Mouse (Mus musculus): Measurements from ENCODE around the gene Olfr374. TPM values are rescaled to one million over a fixed set of nuclear protein-coding genes. Genes with fewer than 3 reads are reported as not detected.
A peak's percentile ranks its signal among the peaks of the same experiment; 100 is the strongest.

The Olfr374 gene
- polyA plus RNA-seq, 1 experiment from 2014 or later = not detected

DNA sequence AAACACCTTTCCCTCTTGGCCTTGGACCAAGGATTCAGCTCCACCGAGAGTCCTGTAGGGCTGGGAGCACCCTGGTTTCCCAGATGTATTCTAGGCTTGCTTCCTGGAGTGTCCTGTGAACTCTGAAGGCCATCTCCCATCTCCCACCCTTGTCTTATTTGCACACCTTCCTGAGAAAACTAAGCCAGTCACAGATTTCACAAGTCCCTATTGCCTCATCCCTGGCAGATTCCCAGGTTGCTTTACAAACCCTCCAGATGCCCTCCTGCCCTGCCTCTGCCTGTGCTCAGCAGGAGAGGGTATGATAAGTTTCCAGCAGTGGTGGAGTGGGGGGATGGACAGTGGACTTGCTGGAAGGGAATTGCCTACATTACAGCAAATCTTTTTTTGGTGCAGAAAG lies 39.2 kb downstream of the Olfr374 start:
- Histone ChIP-seq H3K27ac (no peak overlapping the region), H3K79me2 (ENCODE audit: inconsistent target) (peaks cover 73% of the 10 kb centered on the region), H3K36me3 (ENCODE audit: inconsistent target) (peaks cover 75% of the 10 kb centered on the region), H3K4me3 (ENCODE audit: inconsistent target) (no peak overlapping the region)
- WGBS (ENCODE audit: missing documents) = 81% methylated on average over 1 of the region's 1 CpGs

DNA sequence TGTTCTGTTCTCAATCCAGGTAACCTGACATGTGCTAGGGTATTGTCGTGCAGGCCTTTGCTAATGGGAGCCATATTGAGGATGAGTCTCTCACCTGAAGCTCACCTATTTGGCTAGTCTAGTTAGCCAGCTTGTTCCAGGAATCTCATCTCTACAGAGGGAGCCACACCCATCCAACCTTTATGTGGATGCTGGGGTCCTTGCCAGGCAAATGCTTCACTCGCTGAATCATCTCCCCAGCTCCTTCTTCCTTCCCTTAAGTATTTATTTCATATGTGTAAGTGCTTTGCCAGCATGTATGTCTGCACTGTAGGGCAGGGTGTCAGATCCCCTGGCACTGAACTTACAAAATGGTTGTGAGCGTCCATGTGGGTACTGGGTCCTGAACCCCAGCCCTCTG lies 39.7 kb downstream of the Olfr374 start:
- Histone ChIP-seq H3K27ac (no peak overlapping the region), H3K79me2 (ENCODE audit: inconsistent target) (peaks cover 68% of the 10 kb centered on the region), H3K36me3 (ENCODE audit: inconsistent target) (peaks cover 70% of the 10 kb centered on the region), H3K4me3 (ENCODE audit: inconsistent target) (no peak overlapping the region)
- 96% methylated on average over 3 of the region's 3 CpGs for WGBS (ENCODE audit: missing documents)

DNA sequence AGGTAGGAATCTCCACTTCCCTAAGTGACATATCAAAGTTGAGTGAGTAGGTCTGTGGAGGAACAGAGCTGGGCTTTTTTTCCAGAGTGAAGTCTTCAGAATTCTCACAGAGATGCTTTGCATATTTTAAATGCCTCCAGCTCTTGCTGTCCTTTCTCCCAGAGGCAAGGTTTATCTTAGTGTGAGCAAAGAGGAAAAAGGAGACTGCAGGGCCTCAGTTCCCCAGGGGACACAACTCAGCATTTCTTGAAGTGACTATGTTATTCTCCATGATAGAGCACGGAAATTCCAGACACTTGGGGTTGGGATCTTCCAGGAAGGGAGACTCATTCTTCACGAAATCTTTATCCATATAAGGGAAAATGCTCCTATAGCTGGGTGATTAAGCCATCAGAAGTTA lies 40.4 kb downstream of the Olfr374 start:
- Histone ChIP-seq H3K79me2 (ENCODE audit: inconsistent target) (peaks cover 61% of the 10 kb centered on the region), H3K27ac (no peak overlapping the region), H3K4me3 (ENCODE audit: inconsistent target) (no peak overlapping the region), H3K36me3 (ENCODE audit: inconsistent target) (peaks cover 65% of the 10 kb centered on the region)
- 91% methylated on average over 2 of the region's 2 CpGs for WGBS (ENCODE audit: missing documents)

DNA sequence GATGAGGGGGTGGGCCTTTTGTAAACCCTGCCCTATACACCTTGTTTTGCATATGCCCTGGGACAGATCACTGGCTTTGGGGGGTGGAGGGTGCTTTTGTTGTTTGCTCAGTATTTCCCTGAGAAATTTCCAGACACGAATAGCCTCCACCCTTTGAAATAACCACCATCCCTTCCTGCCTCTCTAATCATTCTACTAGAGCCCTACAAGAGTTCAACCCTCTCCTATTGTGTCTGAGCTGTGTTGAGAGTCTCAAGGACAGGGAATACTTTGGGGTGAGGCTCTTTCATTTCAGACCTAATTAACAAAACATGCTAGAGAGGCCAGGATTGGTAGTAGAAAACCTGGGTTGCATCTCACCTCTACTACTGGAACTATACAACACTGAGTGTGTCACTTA lies 42.2 kb downstream of the Olfr374 start:
- Histone ChIP-seq H3K36me3 (ENCODE audit: inconsistent target) (peaks cover 65% of the 10 kb centered on the region), H3K79me2 (ENCODE audit: inconsistent target) (peaks cover 50% of the 10 kb centered on the region; the same call in 1 of the 2 replicates)
- WGBS (ENCODE audit: missing documents) = 100% methylated on average over 1 of the region's 1 CpGs

DNA sequence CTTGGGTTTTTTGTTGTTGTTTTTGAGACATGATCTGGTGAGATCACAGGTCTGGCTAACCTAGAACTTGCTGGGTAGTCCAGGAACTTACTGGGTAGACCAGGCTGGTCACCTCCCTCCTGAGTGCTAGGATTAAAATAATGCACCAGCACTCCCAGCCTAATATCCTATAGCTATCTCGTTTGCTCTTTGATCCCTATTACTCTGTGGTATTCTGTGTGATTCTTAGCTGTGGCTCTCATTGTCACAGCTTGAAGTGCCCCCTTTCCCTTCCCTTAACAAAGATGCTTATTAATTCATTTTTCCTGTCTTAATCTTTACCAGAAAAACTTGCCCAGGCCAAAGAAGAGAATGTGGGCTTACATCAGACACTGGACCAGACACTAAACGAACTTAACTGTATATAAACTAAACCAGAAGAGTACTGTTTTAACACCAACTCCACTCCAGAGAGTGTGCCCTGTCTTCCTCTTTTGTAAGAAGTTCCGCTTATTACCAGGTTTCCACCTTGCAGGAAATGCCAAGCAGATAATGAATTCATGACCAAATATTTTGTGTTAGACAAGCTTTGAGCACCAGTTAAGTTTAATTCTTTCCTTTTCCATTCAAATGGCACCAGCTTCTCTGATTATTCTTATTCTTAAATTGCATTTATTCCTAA lies 44.7 kb downstream of the Olfr374 start:
- Histone ChIP-seq H3K36me3 (ENCODE audit: inconsistent target) (peaks cover 51% of the 10 kb centered on the region), H3K79me2 (ENCODE audit: inconsistent target) (peaks cover 35% of the 10 kb centered on the region; the same call in 1 of the 2 replicates), H3K4me3 (ENCODE audit: inconsistent target) (no peak overlapping the region), H3K27ac (no peak overlapping the region)
- 7% methylated on average over 3 of the region's 3 CpGs for WGBS (ENCODE audit: missing documents)

More for the DNA sequence above, 42.2 kb downstream of the Olfr374 start:
- H3K4me3 ChIP-seq (ENCODE audit: inconsistent target) = no peak overlapping the region
- no peak overlapping the region for H3K27ac ChIP-seq

DNA sequence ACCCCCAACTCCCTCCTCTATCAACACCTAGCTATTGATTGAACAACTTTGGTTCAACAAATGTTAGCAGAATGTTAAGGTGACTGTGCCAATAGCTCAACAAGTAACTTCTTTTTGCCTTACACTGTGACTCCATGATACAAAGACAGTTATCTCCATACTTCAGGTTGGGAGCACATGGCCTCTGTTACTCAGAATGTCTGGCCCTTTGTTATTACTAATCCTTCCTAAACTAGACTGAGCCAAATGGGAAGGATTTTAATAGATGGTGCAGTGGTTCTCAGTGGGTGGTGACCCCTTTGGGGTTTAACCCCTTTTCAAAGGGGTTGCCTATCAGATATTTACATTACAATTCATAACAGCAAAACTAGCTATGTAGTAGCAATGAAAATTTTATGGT lies 46.5 kb downstream of the Olfr374 start:
- H3K79me2 ChIP-seq (ENCODE audit: inconsistent target) = peaks cover 18% of the 10 kb centered on the region; the same call in 1 of the 2 replicates
- no peak overlapping the region for H3K27ac ChIP-seq
- no peak overlapping the region for H3K4me3 ChIP-seq (ENCODE audit: inconsistent target)
- peaks cover 33% of the 10 kb centered on the region for H3K36me3 ChIP-seq (ENCODE audit: inconsistent target)

DNA sequence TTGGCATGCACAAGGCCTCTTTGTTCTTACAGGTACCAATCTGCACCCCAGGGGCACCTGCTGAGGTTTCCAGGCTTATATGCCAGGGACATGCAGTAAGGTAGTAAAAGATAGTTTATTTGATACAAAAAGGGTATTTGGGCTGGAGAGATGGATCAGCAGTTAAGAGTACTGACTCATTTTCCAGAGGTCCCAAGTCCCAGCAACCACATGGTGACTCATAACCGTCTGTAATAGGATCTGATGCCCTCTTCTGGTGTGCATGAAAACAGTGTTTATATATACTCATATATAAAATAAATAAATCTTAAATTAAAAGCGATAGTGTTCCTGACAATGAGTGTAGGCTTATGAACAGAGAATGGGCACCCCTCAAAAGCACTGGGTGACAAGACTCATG lies 51.3 kb downstream of the Olfr374 start:
- H3K4me3 ChIP-seq (ENCODE audit: inconsistent target) = no peak overlapping the region

DNA sequence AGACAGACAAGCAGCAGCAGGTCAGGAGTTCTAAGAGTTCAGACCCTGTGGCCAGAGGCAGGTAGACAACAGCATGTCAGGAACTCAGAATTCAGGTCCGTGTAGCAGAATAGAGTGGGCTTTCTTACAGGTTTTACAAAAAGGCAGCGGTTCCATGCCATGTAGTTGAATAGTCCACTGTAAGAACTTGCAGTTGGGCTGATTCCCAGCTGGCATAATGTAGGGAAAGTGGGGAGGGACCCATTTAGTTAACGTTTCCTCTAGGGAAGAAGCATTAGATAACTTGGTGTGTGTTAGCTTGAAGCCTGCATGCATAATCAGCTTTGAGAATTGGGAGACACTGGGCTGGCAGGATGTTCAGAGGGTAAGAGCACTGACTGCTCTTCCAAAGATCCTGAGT lies 51.9 kb downstream of the Olfr374 start:
- H3K36me3 ChIP-seq (ENCODE audit: inconsistent target) = no peaks in the 10 kb centered on the region
- 96% methylated on average over 3 of the region's 3 CpGs for whole genome bisulfite sequencing (ENCODE audit: missing documents)
- H3K27ac ChIP-seq = no peak overlapping the region
- no peak overlapping the region for H3K4me3 ChIP-seq (ENCODE audit: inconsistent target)
- peaks cover 38% of the 10 kb centered on the region for H3K79me2 ChIP-seq (ENCODE audit: inconsistent target)

More for the DNA sequence above, 51.3 kb downstream of the Olfr374 start:
- no peak overlapping the region for H3K27ac ChIP-seq
- H3K36me3 ChIP-seq (ENCODE audit: inconsistent target) = peaks cover 5% of the 10 kb centered on the region
- 88% methylated on average over 2 of the region's 2 CpGs for WGBS (ENCODE audit: missing documents)
- peaks cover 36% of the 10 kb centered on the region for H3K79me2 ChIP-seq (ENCODE audit: inconsistent target)

DNA sequence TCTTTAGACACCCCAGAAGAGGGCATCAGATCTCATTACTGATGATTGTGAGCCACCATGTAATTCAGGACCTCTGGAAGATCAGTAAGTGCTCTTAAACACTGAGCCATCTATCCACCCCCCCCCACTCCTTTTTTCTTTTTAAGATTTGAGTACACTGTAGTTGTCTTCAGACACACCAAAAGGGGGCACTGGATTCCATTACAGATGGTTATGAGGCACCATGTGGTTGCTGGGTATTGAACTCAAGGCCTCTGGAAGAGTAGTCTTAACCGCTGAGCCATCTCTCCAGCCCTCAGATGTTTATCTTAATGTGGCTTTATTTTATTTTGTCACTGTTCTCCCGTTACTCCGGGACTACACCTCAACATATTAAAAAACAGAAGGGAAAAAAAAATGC lies 53.2 kb downstream of the Olfr374 start:
- H3K79me2 ChIP-seq (ENCODE audit: inconsistent target) = peaks cover 50% of the 10 kb centered on the region
- peak overlapping the region; percentile 47 for H3K4me3 ChIP-seq (ENCODE audit: inconsistent target)
- peaks cover 9% of the 10 kb centered on the region; the same call in 1 of the 2 replicates for H3K36me3 ChIP-seq (ENCODE audit: inconsistent target)
- peak overlapping the region; percentile 71 for H3K27ac ChIP-seq
- 15% methylated on average over 3 of the region's 3 CpGs for WGBS (ENCODE audit: missing documents)

DNA sequence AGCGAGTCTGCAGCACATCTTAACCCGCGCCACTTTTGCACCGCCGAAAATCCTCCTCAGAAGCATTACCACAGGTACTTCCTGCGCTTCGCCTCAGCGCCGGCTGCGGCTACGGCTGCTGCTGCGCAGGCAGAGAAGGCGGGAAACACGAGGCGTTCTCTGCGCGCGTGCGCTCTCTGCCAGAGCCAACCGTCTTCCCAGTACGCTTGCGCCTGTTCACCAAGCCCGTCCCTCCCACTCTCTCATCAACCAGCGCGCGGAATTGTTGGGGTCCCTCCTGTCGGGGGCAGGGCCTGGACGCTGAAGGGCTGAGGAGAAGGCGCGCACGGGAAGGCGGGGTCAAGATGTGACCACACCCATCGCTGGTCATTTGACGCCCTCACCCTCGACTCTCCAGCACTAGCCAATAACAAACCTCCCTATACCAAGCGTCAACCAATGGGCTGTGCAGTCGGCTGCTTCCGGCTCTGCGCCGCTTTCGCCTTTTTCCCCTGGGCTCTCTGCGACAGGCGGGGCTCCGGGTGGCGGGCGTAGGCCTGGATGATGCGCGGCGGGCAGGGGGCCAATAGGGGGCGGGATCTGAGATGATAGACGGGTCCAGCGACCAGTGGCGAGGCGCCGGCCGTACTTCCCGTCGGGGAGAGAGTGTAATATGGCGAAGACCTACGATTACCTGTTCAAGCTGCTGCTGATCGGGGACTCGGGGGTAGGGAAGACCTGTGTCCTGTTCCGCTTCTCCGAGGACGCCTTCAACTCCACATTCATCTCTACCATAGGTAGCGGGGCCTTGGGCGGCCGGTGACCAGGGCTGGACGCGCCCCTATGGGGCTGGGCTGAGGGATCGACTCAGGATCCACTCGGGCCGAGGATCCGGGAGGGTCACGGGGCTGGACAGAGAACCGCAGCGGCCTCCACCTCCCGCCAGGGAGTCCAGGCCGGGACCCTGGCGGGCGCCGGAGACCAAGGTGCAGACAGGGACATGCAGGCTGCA lies 54.2 kb downstream of the Olfr374 start, which contains the start of gene Rab8a:
TSS of gene Rab8a (plus strand) at position 494 of the 991 bp plus-strand sequence.
- H3K79me2 ChIP-seq (ENCODE audit: inconsistent target) = peaks cover 60% of the 10 kb centered on the region
- H3K27ac ChIP-seq = peak within 1 kb of the TSS; percentile 71
- peaks cover 9% of the 10 kb centered on the region; the same call in 1 of the 2 replicates for H3K36me3 ChIP-seq (ENCODE audit: inconsistent target)
- under 1% methylated on average over 78 of the region's 82 CpGs for WGBS (ENCODE audit: missing documents)
- peak within 1 kb of the TSS; percentile 85 for H3K4me3 ChIP-seq (ENCODE audit: inconsistent target)

DNA sequence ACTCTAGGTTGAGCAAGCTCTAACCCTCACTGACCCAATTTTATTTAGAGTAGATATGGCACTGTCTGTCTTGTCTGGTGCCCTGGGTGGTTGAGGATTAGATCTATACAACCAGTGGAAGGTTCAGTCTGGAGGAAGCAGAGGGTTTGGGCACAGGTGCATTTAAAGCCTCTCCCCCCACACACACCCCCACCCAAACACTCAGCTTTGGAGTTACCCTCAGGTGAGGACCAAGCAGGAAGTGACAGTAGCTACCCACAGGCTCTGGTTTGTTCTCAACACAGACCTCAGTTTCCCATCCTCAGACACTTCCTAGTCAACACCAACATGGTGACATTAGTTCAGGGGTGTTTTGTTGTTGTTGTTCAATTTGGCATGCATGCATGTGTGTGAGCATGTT lies 56.0 kb downstream of the Olfr374 start:
- peaks cover 9% of the 10 kb centered on the region; the same call in 1 of the 2 replicates for H3K36me3 ChIP-seq (ENCODE audit: inconsistent target)
- peaks cover 79% of the 10 kb centered on the region for H3K79me2 ChIP-seq (ENCODE audit: inconsistent target)
- no peak overlapping the region for H3K4me3 ChIP-seq (ENCODE audit: inconsistent target)
- no peak overlapping the region for H3K27ac ChIP-seq

Other genes starting within 250 kb of the Olfr374 start
- 8.3 to 10.1 TPM (median 9.2 TPM) in 3 replicates for gene Zfp709, start 225.0 kb upstream of the Olfr374 start, polyA plus RNA-seq (2018)
- 0.77 to 1.7 TPM (median 1.1 TPM) in 3 replicates for gene Zfp882, start 198.4 kb upstream of the Olfr374 start, polyA plus RNA-seq (2018)
- 11.8 to 35.6 TPM (median 15.9 TPM) in 3 replicates for gene Zfp617, start 198.4 kb upstream of the Olfr374 start, polyA plus RNA-seq (2018)
- gene Zfp961, start 156.0 kb upstream of the Olfr374 start, polyA plus RNA-seq (2018) = 8.4 to 12.3 TPM (median 9.8 TPM) in 3 replicates
- gene Cyp4f18, start 97.4 kb upstream of the Olfr374 start, polyA plus RNA-seq (2018) = 4.8 to 31.0 TPM (median 8.7 TPM) in 3 replicates
- gene Olfr372, start 65.8 kb upstream of the Olfr374 start, polyA plus RNA-seq (2018) = not detected in 3 replicates
- gene Olfr373, start 23.9 kb upstream of the Olfr374 start, polyA plus RNA-seq (2018) = not detected in 3 replicates
- gene Tpm4, start 27.9 kb downstream of the Olfr374 start, polyA plus RNA-seq (2018) = 152 to 252 TPM (median 227 TPM) in 3 replicates
- gene Rab8a, start 54.2 kb downstream of the Olfr374 start, polyA plus RNA-seq (2018) = 103 to 457 TPM (median 106 TPM) in 3 replicates
- 0.14 to 0.27 TPM (median 0.20 TPM) in 3 replicates for gene Hsh2d, start 82.6 kb downstream of the Olfr374 start, polyA plus RNA-seq (2018)
- gene Cib3, start 105.8 kb downstream of the Olfr374 start, polyA plus RNA-seq (2018) = not detected in 3 replicates
- gene Gm11034, start 106.6 kb downstream of the Olfr374 start, polyA plus RNA-seq (2018) = not detected in 3 replicates
- gene Fam32a, start 112.7 kb downstream of the Olfr374 start, polyA plus RNA-seq (2018) = 53.0 to 65.8 TPM (median 59.4 TPM) in 3 replicates
- gene Ap1m1, start 133.0 kb downstream of the Olfr374 start, polyA plus RNA-seq (2018) = 43.7 to 76.1 TPM (median 50.7 TPM) in 3 replicates
- 1.1 to 6.6 TPM (median 2.6 TPM) in 3 replicates for gene Gm10282, start 198.2 kb downstream of the Olfr374 start, polyA plus RNA-seq (2018)
- gene Klf2, start 212.0 kb downstream of the Olfr374 start, polyA plus RNA-seq (2018) = 3.1 to 17.3 TPM (median 5.7 TPM) in 3 replicates

Measured in macrophage (primary cell).